Mouse (Mus musculus): Measurements from ENCODE around the gene Hmgcs1. TPM values are rescaled to one million over a fixed set of nuclear protein-coding genes. Genes with fewer than 3 reads are reported as not detected.
A peak's percentile ranks its signal among the peaks of the same experiment; 100 is the strongest.

Gene Hmgcs1
- polyA plus RNA-seq, 1 experiment from 2014 or later, result 119 TPM

- no peak overlapping the region for H3K4me3 ChIP-seq (ENCODE audit: low read depth, low read length)
- no peak for DNase-seq (ENCODE audit: low spot score)
- no peak overlapping the region for H3K27ac ChIP-seq (ENCODE audit: low read depth, low read length)
- H3K9me3 ChIP-seq (ENCODE audit: control insufficient read depth, low read length), result no peaks in the 10 kb centered on the region
- H3K4me1 ChIP-seq (replicated peaks; ENCODE audit: control insufficient read depth, insufficient read depth, low read length), result no peaks in the 10 kb centered on the region
- peaks cover 8% of the 10 kb centered on the region; the same call in 1 of the 2 replicates for H3K36me3 ChIP-seq (ENCODE audit: control insufficient read depth, insufficient read depth, low read length)
- peak; percentile 24; the same call in 1 of the 2 replicates for ATAC-seq (replicated peaks; ENCODE audit: low FRiP score)
- WGBS, result 87% methylated on average over 8 of the region's 8 CpGs
- H3K9ac ChIP-seq (ENCODE audit: low read depth, low read length), result no peak overlapping the region
- no peak overlapping the region for H3K4me2 ChIP-seq
- H3K27me3 ChIP-seq (replicated peaks; ENCODE audit: control insufficient read depth, insufficient read depth, low read length), result no peaks in the 10 kb centered on the region
Measured at GRCm38 (mm10) chr13:119709388-119710267, 19.4 kb downstream of the Hmgcs1 start.

- Histone ChIP-seq H3K4me3 (ENCODE audit: low read depth, low read length) (no peak overlapping the region), H3K9ac (ENCODE audit: low read depth, low read length) (no peak overlapping the region), H3K27me3 (replicated peaks; ENCODE audit: control insufficient read depth, insufficient read depth, low read length) (no peaks in the 10 kb centered on the region), H3K9me3 (ENCODE audit: control insufficient read depth, low read length) (no peaks in the 10 kb centered on the region), H3K4me2 (no peak overlapping the region), H3K36me3 (ENCODE audit: control insufficient read depth, insufficient read depth, low read length) (peaks cover 8% of the 10 kb centered on the region; the same call in 1 of the 2 replicates), H3K4me1 (replicated peaks; ENCODE audit: control insufficient read depth, insufficient read depth, low read length) (no peaks in the 10 kb centered on the region), H3K27ac (ENCODE audit: low read depth, low read length) (no peak overlapping the region)
- DNase-seq (ENCODE audit: low spot score) (no peak), ATAC-seq (replicated peaks; ENCODE audit: low FRiP score) (no peak)
- WGBS, result 80% methylated on average over 10 of the region's 10 CpGs
Measured at GRCm38 (mm10) chr13:119710268-119710610, 20.1 kb downstream of the Hmgcs1 start.

GRCm38 (mm10) chr13:119712463-119712862, 22.3 kb downstream of the Hmgcs1 start:
- no peaks in the 10 kb centered on the region for H3K4me1 ChIP-seq (replicated peaks; ENCODE audit: control insufficient read depth, insufficient read depth, low read length)
- 87% methylated on average over 11 of the region's 11 CpGs for WGBS
- no peak overlapping the region for H3K9ac ChIP-seq (ENCODE audit: low read depth, low read length)
- no peaks in the 10 kb centered on the region for H3K9me3 ChIP-seq (ENCODE audit: control insufficient read depth, low read length)
- ATAC-seq (replicated peaks; ENCODE audit: low FRiP score), result no peak
- no peak overlapping the region for H3K4me3 ChIP-seq (ENCODE audit: low read depth, low read length)
- no peaks in the 10 kb centered on the region for H3K27me3 ChIP-seq (replicated peaks; ENCODE audit: control insufficient read depth, insufficient read depth, low read length)
- no peak overlapping the region for H3K4me2 ChIP-seq
- no peak for DNase-seq (ENCODE audit: low spot score)
- no peak overlapping the region for H3K27ac ChIP-seq (ENCODE audit: low read depth, low read length)
- 0 out of 2 replicates have a peak, but pooled peaks cover 5% of the 10 kb centered on the region for H3K36me3 ChIP-seq (ENCODE audit: control insufficient read depth, insufficient read depth, low read length)

GRCm38 (mm10) chr13:119713107-119713787, 23.1 kb downstream of the Hmgcs1 start:
- Histone ChIP-seq H3K27ac (ENCODE audit: low read depth, low read length) (no peak overlapping the region), H3K4me2 (no peak overlapping the region), H3K9ac (ENCODE audit: low read depth, low read length) (no peak overlapping the region), H3K9me3 (ENCODE audit: control insufficient read depth, low read length) (no peaks in the 10 kb centered on the region), H3K4me3 (ENCODE audit: low read depth, low read length) (no peak overlapping the region), H3K36me3 (ENCODE audit: control insufficient read depth, insufficient read depth, low read length) (0 out of 2 replicates have a peak, but pooled peaks cover 5% of the 10 kb centered on the region), H3K4me1 (replicated peaks; ENCODE audit: control insufficient read depth, insufficient read depth, low read length) (no peaks in the 10 kb centered on the region), H3K27me3 (replicated peaks; ENCODE audit: control insufficient read depth, insufficient read depth, low read length) (no peaks in the 10 kb centered on the region)
- ATAC-seq (replicated peaks; ENCODE audit: low FRiP score) (no peak), DNase-seq (ENCODE audit: low spot score) (no peak)
- WGBS, result 64% methylated on average over 8 of the region's 8 CpGs

- no peak overlapping the region for H3K4me3 ChIP-seq (ENCODE audit: low read depth, low read length)
- no peak overlapping the region for H3K27ac ChIP-seq (ENCODE audit: low read depth, low read length)
- no peak for DNase-seq (ENCODE audit: low spot score)
- ATAC-seq (replicated peaks; ENCODE audit: low FRiP score), result no peak
- H3K4me1 ChIP-seq (replicated peaks; ENCODE audit: control insufficient read depth, insufficient read depth, low read length), result no peaks in the 10 kb centered on the region
- H3K4me2 ChIP-seq, result no peak overlapping the region
- no peak overlapping the region for H3K9ac ChIP-seq (ENCODE audit: low read depth, low read length)
- 0 out of 2 replicates have a peak, but pooled peaks cover 5% of the 10 kb centered on the region for H3K36me3 ChIP-seq (ENCODE audit: control insufficient read depth, insufficient read depth, low read length)
- WGBS, result 68% methylated on average over 9 of the region's 9 CpGs
- no peaks in the 10 kb centered on the region for H3K9me3 ChIP-seq (ENCODE audit: control insufficient read depth, low read length)
- H3K27me3 ChIP-seq (replicated peaks; ENCODE audit: control insufficient read depth, insufficient read depth, low read length), result no peaks in the 10 kb centered on the region
Measured at GRCm38 (mm10) chr13:119713821-119714220, 23.6 kb downstream of the Hmgcs1 start.

- ATAC-seq (replicated peaks; ENCODE audit: low FRiP score) (no peak), DNase-seq (ENCODE audit: low spot score) (no peak)
- no peaks in the 10 kb centered on the region for H3K27me3 ChIP-seq (replicated peaks; ENCODE audit: control insufficient read depth, insufficient read depth, low read length)
- H3K27ac ChIP-seq (ENCODE audit: low read depth, low read length), result no peak overlapping the region
- H3K4me1 ChIP-seq (replicated peaks; ENCODE audit: control insufficient read depth, insufficient read depth, low read length), result no peaks in the 10 kb centered on the region
- H3K36me3 ChIP-seq (ENCODE audit: control insufficient read depth, insufficient read depth, low read length), result no peaks in the 10 kb centered on the region
- no peaks in the 10 kb centered on the region for H3K9me3 ChIP-seq (ENCODE audit: control insufficient read depth, low read length)
- no peak overlapping the region for H3K4me3 ChIP-seq (ENCODE audit: low read depth, low read length)
- 80% methylated on average over 2 of the region's 2 CpGs for WGBS
- no peak overlapping the region for H3K4me2 ChIP-seq
- no peak overlapping the region for H3K9ac ChIP-seq (ENCODE audit: low read depth, low read length)
Measured at GRCm38 (mm10) chr13:119716105-119716504, 25.9 kb downstream of the Hmgcs1 start.

GRCm38 (mm10) chr13:119722447-119722846, 32.3 kb downstream of the Hmgcs1 start:
- ATAC-seq (replicated peaks; ENCODE audit: low FRiP score) (no peak), DNase-seq (ENCODE audit: low spot score) (no peak)
- 79% methylated on average over 3 of the region's 3 CpGs for WGBS
- H3K27ac ChIP-seq (ENCODE audit: low read depth, low read length), result no peak overlapping the region
- no peaks in the 10 kb centered on the region for H3K27me3 ChIP-seq (replicated peaks; ENCODE audit: control insufficient read depth, insufficient read depth, low read length)
- H3K4me2 ChIP-seq, result no peak overlapping the region
- H3K4me3 ChIP-seq (ENCODE audit: low read depth, low read length), result no peak overlapping the region
- no peaks in the 10 kb centered on the region for H3K9me3 ChIP-seq (ENCODE audit: control insufficient read depth, low read length)
- no peaks in the 10 kb centered on the region for H3K36me3 ChIP-seq (ENCODE audit: control insufficient read depth, insufficient read depth, low read length)
- no peaks in the 10 kb centered on the region for H3K4me1 ChIP-seq (replicated peaks; ENCODE audit: control insufficient read depth, insufficient read depth, low read length)
- no peak overlapping the region for H3K9ac ChIP-seq (ENCODE audit: low read depth, low read length)

GRCm38 (mm10) chr13:119723368-119723767, 33.2 kb downstream of the Hmgcs1 start:
- Histone ChIP-seq H3K27ac (ENCODE audit: low read depth, low read length) (no peak overlapping the region), H3K4me1 (replicated peaks; ENCODE audit: control insufficient read depth, insufficient read depth, low read length) (no peaks in the 10 kb centered on the region), H3K9ac (ENCODE audit: low read depth, low read length) (no peak overlapping the region), H3K9me3 (ENCODE audit: control insufficient read depth, low read length) (no peaks in the 10 kb centered on the region), H3K36me3 (ENCODE audit: control insufficient read depth, insufficient read depth, low read length) (no peaks in the 10 kb centered on the region), H3K27me3 (replicated peaks; ENCODE audit: control insufficient read depth, insufficient read depth, low read length) (no peaks in the 10 kb centered on the region), H3K4me3 (ENCODE audit: low read depth, low read length) (no peak overlapping the region), H3K4me2 (no peak overlapping the region)
- ATAC-seq (replicated peaks; ENCODE audit: low FRiP score) (no peak), DNase-seq (ENCODE audit: low spot score) (no peak)
- WGBS, result 76% methylated on average over 5 of the region's 5 CpGs
